Mouse (Mus musculus): ENCODE results near the gene Gm21411.
"Not testable (repeated sequence)": the region's sequence is repeated elsewhere in the genome, so short reads cannot be mapped to it uniquely, and the experiment has no call there.

Gm21411 gene

GRCm38 (mm10) chr4:146909386-146910137 is at the start of gene Gm21411:
Gene Gm21411 (minus strand): TSS chr4:146909590.
- DNase-seq (ENCODE audit: low read depth) = not testable (repeated sequence)

DNA sequence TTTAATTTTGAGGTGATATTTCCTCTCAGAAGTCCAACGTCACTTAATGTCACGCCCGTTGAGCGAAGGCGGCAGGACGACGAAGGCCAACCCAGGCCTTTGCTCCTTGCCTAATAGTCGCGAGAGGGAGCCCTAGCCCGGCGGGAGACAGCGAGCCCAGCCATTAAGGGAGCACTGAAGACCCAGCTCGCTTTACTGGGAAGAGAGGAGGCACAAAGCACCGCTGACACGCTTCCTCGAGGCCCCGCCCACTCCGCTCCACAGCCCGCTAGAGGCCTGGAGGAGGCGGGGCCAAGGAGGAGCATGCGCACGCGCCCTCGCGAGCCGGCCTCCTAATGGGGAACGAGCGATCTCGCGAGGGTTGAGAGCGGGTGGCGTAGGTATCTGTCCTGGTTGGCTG is 32.3 kb upstream of the Gm21411 start:
- DNase-seq (ENCODE audit: low read depth) = not testable (repeated sequence)

- no peak for DNase-seq (ENCODE audit: low read depth)
Observed at GRCm38 (mm10) chr4:146932311-146933082, 23.1 kb upstream of the Gm21411 start.

DNA sequence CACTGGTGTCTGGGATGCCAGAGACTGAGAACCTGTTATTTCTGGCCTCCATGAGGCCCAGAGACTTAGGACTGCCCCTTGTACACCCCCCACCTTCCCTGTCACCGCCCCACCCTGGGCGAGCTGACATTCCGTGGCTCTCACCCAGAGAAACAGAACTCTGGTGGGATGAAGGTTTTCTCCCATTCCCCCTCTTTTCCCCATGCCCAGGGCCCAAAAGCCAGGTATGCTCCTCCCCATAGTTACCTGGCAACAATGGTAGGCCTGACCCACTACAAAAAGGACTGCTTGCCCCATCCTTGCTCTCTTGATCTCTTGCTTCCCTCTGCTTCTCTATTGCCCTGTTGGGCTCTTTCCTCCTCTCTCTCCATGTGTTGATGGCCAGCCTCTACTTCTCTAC is 5.8 kb upstream of the Gm21411 start:
- no peak for DNase-seq (ENCODE audit: low read depth)

DNA sequence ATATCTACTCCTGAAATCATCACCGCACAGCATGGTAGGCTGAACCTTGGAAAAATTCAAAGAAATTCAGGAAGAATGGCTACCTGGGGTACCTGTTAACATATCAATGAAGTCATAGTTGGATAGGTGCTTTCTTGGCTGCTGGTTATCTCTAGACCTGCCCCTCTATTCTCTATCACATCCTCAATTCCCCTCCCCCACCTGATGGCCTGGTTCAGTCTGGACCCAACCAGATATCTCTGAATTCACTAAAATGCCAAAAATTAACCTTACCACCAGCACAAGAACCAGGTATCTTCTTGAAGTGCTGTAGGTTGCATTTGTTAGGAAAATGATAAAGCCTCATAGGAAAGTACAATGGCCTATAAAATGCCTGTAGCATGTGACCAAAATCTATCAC is 1.3 kb downstream of the Gm21411 start:
- not testable (repeated sequence) for DNase-seq (ENCODE audit: low read depth)

DNA sequence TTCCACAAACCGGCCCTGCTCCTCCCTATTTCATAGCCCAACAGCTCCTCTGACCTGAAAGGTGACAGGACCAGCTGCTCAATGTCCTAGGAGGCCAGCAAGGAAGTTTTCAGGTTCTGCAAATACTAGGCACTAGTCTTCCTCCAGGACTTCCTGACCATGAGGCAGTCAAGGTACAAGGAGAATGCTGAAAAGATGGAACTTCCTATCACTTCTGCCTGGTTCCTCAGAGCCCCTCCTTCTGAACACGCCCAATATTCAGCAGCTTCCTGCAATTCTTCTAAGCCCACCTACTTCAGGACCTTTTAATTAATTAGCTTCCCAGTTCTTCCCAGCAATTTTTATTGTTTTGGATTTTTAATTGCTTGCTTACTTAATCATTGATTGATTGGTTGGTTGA is 4.6 kb downstream of the Gm21411 start:
- not testable (repeated sequence) for DNase-seq (ENCODE audit: low read depth)

GRCm38 (mm10) chr4:146903126-146903525 is 6.3 kb downstream of the Gm21411 start:
- not testable (repeated sequence) for DNase-seq (ENCODE audit: low read depth)
